Mouse (Mus musculus) embryonic facial prominence, embryonic 11.5 days (tissue): Measurements from ENCODE around the gene Nbea. TPM values are rescaled to one million over a fixed set of nuclear protein-coding genes. Genes with fewer than 3 reads are reported as not detected.

Experiments
- ATAC-seq: fragments of 200-750 bp; cut with Nextera tagmentation; replicated peaks from 2 replicates; pipeline ENCODE4 v1.8.0; 2017; ENCODE audit warnings: low read depth; ENCODE audit not compliant: insufficient number of reproducible peaks, low FRiP score, low TSS enrichment
- DNase-seq: peaks from one replicate; pipeline ENCODE4 v3.0.0-alpha.2; 2015; ENCODE audit warnings: low spot score
- H3K27ac ChIP-seq: fragments of 300-500 bp; sonication (generic); replicated peaks from 2 replicates; pipeline ENCODE4 v1.5.1; 2014; ENCODE audit warnings: mild to moderate bottlenecking, low read depth, low read length, control low read depth
- H3K27me3 ChIP-seq: fragments of 300-500 bp; sonication (generic); 2 replicates; pipeline ENCODE4 v1.6.1; 2014; ENCODE audit warnings: mild to moderate bottlenecking, low read length, moderate library complexity, mixed read lengths; ENCODE audit not compliant: control insufficient read depth, insufficient read depth
- H3K36me3 ChIP-seq: fragments of 300-500 bp; sonication (generic); replicated peaks from 2 replicates; pipeline ENCODE4 v1.6.1; 2014; ENCODE audit warnings: low read depth, mild to moderate bottlenecking, low read length, moderate library complexity, mixed read lengths; ENCODE audit not compliant: control insufficient read depth, insufficient read depth
- H3K4me1 ChIP-seq: fragments of 300-500 bp; sonication (generic); 2 replicates; pipeline ENCODE4 v1.6.1; 2014; ENCODE audit warnings: low read length, mixed read lengths; ENCODE audit not compliant: control insufficient read depth, insufficient read depth
- H3K4me2 ChIP-seq: fragments of 300-500 bp; sonication (generic); 2 replicates; pipeline ENCODE4 v1.6.1; 2014; ENCODE audit warnings: low read depth, mild to moderate bottlenecking, control low read depth, low read length, moderate library complexity
- H3K4me3 ChIP-seq: fragments of 300-500 bp; sonication (generic); 2 replicates; pipeline ENCODE4 v1.5.1; 2014; ENCODE audit warnings: low read depth, low read length, control low read depth
- H3K9ac ChIP-seq: fragments of 300-500 bp; sonication (generic); replicated peaks from 2 replicates; pipeline ENCODE4 v1.6.1; 2014; ENCODE audit warnings: mild to moderate bottlenecking, control low read depth, low read length
- H3K9me3 ChIP-seq: fragments of 300-500 bp; sonication (generic); replicated peaks from 2 replicates; pipeline ENCODE4 v1.6.1; 2016; ENCODE audit warnings: mild to moderate bottlenecking, low read length, inconsistent platforms, mixed read lengths; ENCODE audit not compliant: control insufficient read depth
- WGBS: fragments of 180-500 bp; shearing (Covaris S2); extraction: QIAGEN DNeasy Blood & Tissue Kit; methylation state at CpG from one replicate; pipeline ENCODE4 v1.1.7; 2014; 5-methylcytosine and 5-hydroxymethylcytosine counted together
- polyA plus RNA-seq: library from polyadenylated mRNA; unstranded; fragments of >200 nt; fragmentation: Nextera tagmentation; extraction: Ambion mirVana; gene quantifications from 2 replicates; pipeline ENCODE4 v1.2.1, GENCODE M21; 2014

The Nbea gene
- polyA plus RNA-seq, 1 experiment from 2014 or later = 22.6 TPM

DNA sequence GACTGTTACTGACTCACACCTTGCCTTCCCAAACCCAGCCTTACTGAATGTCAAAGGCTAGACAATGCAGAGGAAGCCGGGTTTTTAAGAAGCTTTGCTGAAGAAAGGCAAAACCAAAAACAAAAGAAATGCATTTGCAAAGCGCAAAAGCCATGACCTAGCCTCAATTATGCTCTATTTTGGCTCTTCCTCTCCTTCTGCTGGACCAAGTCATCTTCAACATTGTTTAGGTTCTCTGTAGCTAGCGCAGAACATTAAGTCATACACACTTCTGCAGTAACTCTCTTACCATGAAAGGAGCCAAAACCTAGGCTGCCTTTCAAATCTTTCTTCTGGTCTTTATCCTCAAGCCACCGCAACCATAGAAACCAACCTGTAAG, 1.5 kb downstream of the Nbea start:
- peak overlapping the region; percentile 85 for H3K4me2 ChIP-seq
- H3K27ac ChIP-seq = no peak overlapping the region
- peak overlapping the region; percentile 91 for H3K4me3 ChIP-seq
- 4% methylated on average over 4 of the region's 4 CpGs for WGBS
- DNase-seq (peak; percentile 11), ATAC-seq (no peak)
- H3K36me3 ChIP-seq = no peaks in the 10 kb centered on the region
- H3K9me3 ChIP-seq = no peaks in the 10 kb centered on the region
- peaks cover 2% of the 10 kb centered on the region; the same call in 1 of the 2 replicates for H3K4me1 ChIP-seq
- H3K9ac ChIP-seq = peak overlapping the region; percentile 88
- no peaks in the 10 kb centered on the region for H3K27me3 ChIP-seq

DNA sequence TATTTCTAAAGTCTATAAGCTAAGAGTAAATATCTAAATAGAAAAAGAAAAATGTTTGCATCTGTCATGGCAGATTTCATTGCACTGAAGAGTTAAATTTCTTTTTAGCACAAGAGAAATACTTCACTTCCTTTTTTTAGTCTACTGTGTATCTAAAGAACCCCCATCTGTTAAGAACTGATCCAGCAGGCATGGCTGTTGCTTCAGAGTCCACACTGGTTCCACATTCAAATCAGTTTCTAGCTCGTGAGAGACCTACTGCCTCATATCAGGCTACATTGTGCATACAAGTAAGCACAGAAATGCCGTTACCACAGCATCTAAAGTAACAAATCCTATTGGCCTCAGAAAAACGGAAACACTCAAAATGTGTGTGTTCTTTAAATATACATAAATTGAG, 2.5 kb downstream of the Nbea start:
- no peak for DNase-seq
- no peaks in the 10 kb centered on the region for H3K27me3 ChIP-seq
- no peak overlapping the region for H3K4me3 ChIP-seq
- no peak overlapping the region for H3K9ac ChIP-seq
- H3K4me2 ChIP-seq = no peak overlapping the region; the same call in 1 of the 2 replicates
- no peaks in the 10 kb centered on the region for H3K9me3 ChIP-seq
- ATAC-seq = no peak
- no peaks in the 10 kb centered on the region for H3K36me3 ChIP-seq
- H3K4me1 ChIP-seq = peaks cover 2% of the 10 kb centered on the region; the same call in 1 of the 2 replicates
- WGBS = 50% methylated on average over 3 of the region's 3 CpGs
- H3K27ac ChIP-seq = no peak overlapping the region

DNA sequence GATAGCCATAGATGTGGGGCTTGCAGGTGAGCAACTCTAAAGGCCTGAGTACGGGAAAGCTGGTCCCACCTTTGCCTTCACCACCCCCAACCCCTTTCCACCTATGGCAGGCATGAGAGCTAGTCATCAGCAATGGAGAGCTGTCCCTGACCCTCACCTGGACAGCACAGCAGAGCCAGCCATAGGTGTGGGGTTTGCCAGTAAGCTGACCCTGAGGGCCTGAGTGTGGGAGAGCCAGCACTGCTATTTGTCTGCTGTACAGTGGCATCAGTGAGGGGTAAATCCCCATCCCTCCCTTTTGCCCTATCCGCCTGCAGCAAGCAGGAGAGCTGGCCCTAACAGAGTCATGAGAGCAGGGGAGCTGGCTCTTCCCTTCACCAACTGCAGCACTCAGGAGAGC, 25.6 kb downstream of the Nbea start:
- ATAC-seq = no peak
- no peak for DNase-seq
- H3K4me2 ChIP-seq = no peak overlapping the region
- H3K4me3 ChIP-seq = no peak overlapping the region
- H3K27ac ChIP-seq = no peak overlapping the region
- 87% methylated on average over 2 of the region's 2 CpGs for WGBS
- no peak overlapping the region for H3K9ac ChIP-seq
- no peaks in the 10 kb centered on the region for H3K9me3 ChIP-seq
- H3K27me3 ChIP-seq = no peaks in the 10 kb centered on the region
- H3K36me3 ChIP-seq = no peaks in the 10 kb centered on the region
- no peaks in the 10 kb centered on the region for H3K4me1 ChIP-seq

DNA sequence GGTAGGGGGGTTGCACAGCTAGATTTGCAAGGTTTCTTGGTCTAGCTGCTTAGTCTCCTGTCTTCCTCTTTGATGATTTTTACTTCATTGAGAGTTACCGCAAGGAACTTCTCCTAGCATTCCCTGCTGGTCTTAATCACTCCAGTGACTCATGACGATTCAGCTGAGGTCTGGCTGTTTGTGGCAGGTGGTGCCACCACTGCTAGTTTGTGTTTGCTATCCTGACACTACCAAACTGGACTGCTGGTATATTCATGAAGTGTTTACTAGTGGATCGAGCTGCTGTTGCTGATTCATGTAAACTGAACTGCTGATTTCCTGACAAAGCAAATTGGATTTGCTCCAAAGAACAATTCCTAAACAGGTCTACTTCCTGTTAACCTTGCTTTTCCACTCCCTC, 56.8 kb downstream of the Nbea start:
- no peak overlapping the region for H3K27ac ChIP-seq
- no peak overlapping the region for H3K4me3 ChIP-seq
- no peaks in the 10 kb centered on the region for H3K36me3 ChIP-seq
- H3K9ac ChIP-seq = no peak overlapping the region
- H3K27me3 ChIP-seq = no peaks in the 10 kb centered on the region
- DNase-seq (no peak), ATAC-seq (no peak)
- H3K4me1 ChIP-seq = no peaks in the 10 kb centered on the region
- 90% methylated on average over 3 of the region's 3 CpGs for WGBS
- no peak overlapping the region for H3K4me2 ChIP-seq
- H3K9me3 ChIP-seq = no peaks in the 10 kb centered on the region

DNA sequence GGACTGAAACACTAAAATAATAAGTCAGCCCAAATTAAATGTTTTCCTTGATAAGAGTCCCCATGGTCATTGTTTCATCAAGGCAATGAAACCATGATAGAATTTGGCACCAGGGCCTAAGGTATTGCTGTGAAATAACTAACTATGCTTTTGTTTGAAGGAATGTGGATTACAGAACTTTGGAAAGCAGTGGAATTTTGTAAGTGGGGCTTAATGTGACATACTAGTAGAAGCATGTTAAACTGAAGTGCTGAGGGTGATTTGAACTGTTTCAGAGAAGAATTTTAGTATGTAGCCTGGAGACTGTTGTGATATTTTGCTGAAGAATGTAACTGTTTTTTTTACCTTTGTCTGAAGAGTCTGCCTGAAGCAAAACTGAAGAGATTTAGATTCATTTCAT, 66.9 kb downstream of the Nbea start:
- no peak overlapping the region for H3K4me2 ChIP-seq
- H3K9me3 ChIP-seq = no peaks in the 10 kb centered on the region
- H3K4me1 ChIP-seq = no peaks in the 10 kb centered on the region
- H3K9ac ChIP-seq = no peak overlapping the region
- H3K27ac ChIP-seq = no peak overlapping the region
- ATAC-seq = no peak
- H3K27me3 ChIP-seq = no peaks in the 10 kb centered on the region
- DNase-seq = no peak
- no peaks in the 10 kb centered on the region for H3K36me3 ChIP-seq
- no peak overlapping the region for H3K4me3 ChIP-seq

DNA sequence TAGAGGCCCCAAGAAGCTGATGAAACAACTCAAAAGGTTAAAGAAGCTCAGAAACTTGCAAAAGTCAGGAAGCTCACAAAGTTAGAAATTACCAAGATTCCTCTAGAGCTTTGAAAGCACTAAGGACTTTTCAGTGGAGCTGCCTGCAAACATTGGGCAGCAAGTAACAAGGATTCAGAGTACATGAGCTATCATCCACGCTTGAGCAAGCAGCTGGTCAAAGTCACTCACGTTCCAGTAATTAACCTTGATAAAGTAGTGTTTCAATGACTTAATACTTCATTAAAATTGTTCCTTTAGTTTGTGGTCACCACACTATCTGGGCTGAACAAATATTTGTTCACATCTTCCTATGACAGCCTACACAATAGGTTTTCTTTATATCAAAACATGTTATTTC, 75.4 kb downstream of the Nbea start:
- Histone ChIP-seq H3K36me3 (no peaks in the 10 kb centered on the region), H3K4me1 (no peaks in the 10 kb centered on the region), H3K27ac (no peak overlapping the region), H3K9me3 (no peaks in the 10 kb centered on the region), H3K4me2 (no peak overlapping the region), H3K9ac (no peak overlapping the region), H3K4me3 (no peak overlapping the region), H3K27me3 (no peaks in the 10 kb centered on the region)
- ATAC-seq = no peak
- 82% methylated on average over 2 of the region's 2 CpGs for WGBS
- DNase-seq = no peak

DNA sequence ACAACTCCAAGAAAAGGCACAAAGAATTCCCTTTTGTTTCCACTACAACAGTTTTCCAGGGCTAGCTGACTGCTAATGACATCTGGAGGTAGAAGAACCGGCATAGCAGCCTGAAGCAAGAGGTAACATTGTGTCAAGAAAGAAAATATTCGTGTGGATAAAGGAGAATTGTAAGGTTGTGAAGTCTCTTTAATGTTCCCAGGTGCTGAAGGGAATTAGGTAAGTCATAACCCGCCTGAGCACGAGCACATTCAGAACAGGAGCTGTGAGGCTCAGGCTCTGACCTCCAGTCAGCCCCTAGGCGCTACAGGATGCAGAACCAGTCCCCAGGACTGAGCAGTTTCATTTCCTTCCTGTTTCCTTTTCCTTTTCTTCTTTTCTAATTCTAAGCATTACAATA, 86.4 kb downstream of the Nbea start:
- Histone ChIP-seq H3K36me3 (no peaks in the 10 kb centered on the region), H3K27me3 (no peaks in the 10 kb centered on the region), H3K4me1 (no peaks in the 10 kb centered on the region), H3K9ac (no peak overlapping the region), H3K27ac (no peak overlapping the region), H3K9me3 (no peaks in the 10 kb centered on the region), H3K4me2 (no peak overlapping the region), H3K4me3 (no peak overlapping the region)
- peak; percentile 30 for DNase-seq
- WGBS = 9% methylated on average over 5 of the region's 5 CpGs
- no peak for ATAC-seq

DNA sequence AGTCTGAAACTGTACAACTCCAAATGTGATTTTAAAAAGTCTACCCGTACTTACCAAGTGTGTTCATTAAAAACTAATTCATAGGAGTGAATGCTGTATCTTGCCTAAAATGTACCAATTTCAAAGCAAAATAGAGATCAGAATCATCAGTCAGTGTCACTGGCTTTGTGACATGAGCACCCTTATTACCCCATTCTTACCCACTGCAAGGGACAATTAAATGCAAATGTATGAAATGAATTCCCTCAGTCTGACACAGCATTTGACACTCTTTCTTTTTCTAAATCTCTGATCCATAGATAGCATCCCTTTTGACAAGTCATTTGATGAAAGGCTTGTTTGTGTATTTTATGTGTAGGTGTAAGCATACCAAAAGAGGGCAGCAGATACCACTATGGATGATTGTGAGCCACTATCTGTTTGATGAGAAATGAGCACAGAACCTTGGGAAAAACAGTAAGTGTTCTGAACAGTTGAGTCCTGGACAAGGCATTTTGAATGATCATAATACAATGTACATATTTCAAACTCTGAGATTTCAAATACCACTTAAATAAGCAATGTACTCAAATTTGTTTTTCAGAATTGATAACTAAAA, 104.4 kb downstream of the Nbea start:
- ATAC-seq = no peak
- peak; percentile 17 for DNase-seq

More for the DNA sequence above, 104.4 kb downstream of the Nbea start:
- H3K9me3 ChIP-seq = no peaks in the 10 kb centered on the region
- H3K4me3 ChIP-seq = no peak overlapping the region
- WGBS = 93% methylated on average over 1 of the region's 1 CpGs
- no peak overlapping the region for H3K4me2 ChIP-seq
- H3K9ac ChIP-seq = no peak overlapping the region
- no peaks in the 10 kb centered on the region for H3K36me3 ChIP-seq
- H3K27me3 ChIP-seq = no peaks in the 10 kb centered on the region
- H3K27ac ChIP-seq = no peak overlapping the region
- no peaks in the 10 kb centered on the region for H3K4me1 ChIP-seq
